Mouse (Mus musculus): ENCODE measurements at regions not wholly inside any gene's neighbourhood (a gene's known extent, or its start where the extent isn't known, plus 50 kb on each side); places are given as distances from the start of the nearest gene placed in this dataset.

DNA sequence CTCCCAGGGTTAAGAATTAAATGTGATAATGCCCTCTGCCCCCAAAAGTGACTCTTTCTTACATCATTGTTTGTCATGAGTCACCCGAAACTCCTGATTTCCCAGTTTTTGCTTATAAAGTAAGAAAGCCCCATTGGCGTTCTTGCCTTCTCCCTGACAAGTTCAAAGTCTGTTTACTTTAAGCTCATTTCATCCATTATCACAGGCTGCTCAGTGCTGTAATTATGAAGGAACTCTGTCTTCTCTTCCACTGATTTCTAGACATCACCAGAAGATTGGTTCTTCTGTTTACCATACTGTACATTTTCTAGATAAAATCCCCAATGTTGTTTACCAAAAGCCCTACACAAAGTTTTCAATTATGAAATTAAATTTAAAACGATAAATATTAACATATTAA is 81.2 kb upstream of the 4933402D24Rik start:
- Histone ChIP-seq H3K27ac (ENCODE audit: low read depth) (no peak overlapping the region), H3K9ac (no peak overlapping the region), H3K36me3 (ENCODE audit: insufficient read depth) (no peaks in the 10 kb centered on the region), H3K9me3 (ENCODE audit: low read depth, low read length) (no peaks in the 10 kb centered on the region), H3K4me2 (no peak overlapping the region), H3K27me3 (ENCODE audit: insufficient read depth, low read length) (no peaks in the 10 kb centered on the region), H3K4me3 (ENCODE audit: low read depth, low read length) (no peak overlapping the region), H3K4me1 (ENCODE audit: insufficient read depth) (no peaks in the 10 kb centered on the region)
- no peak for TF ChIP-seq CTCF (IDR thresholded peaks at IDR 0.05; ENCODE audit: low read depth)
- WGBS = 42% methylated on average over 3 of the region's 3 CpGs
- DNase-seq = peak; percentile 47
- peak; percentile 54; the same call in 1 of the 2 replicates for ATAC-seq (ENCODE audit: insufficient read depth)

DNA sequence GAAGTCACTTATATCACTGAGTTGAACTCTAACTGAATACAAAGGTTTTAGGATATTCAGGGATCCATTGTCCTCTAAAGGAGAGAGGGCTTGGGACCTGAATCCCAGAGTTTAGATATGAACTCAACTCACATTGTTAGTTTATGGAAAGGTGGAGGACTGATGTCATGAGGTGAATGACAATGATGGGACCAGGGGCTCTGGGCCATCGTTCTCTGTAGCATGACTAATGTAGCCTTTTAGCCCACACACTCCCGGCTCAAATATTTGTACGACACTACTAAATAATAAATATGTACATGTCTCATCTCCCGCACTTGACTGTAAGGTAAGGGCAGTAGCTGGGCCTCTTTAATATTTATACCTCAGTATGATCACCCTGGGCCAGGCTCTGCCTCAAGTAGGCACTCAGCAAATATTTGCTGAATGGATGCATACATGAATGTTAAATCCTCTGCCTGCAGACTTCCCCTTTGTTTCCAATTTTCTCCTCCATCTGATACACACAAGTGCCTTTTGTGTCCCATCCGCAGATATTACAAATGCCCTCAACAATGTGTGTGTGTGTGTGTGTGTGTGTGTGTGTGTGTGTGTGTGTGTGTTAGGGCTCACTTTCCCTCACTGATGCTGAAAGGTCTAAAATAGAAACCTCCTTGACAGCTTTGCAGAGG is 59.2 kb upstream of the 4933402D24Rik start:
- no peaks in the 10 kb centered on the region for H3K4me1 ChIP-seq (ENCODE audit: insufficient read depth)
- DNase-seq = no peak
- no peak for TF ChIP-seq CTCF (IDR thresholded peaks at IDR 0.05; ENCODE audit: low read depth)
- no peak for ATAC-seq (ENCODE audit: insufficient read depth)
- no peak overlapping the region for H3K4me2 ChIP-seq
- H3K9ac ChIP-seq = no peak overlapping the region
- no peaks in the 10 kb centered on the region for H3K9me3 ChIP-seq (ENCODE audit: low read depth, low read length)
- H3K36me3 ChIP-seq (ENCODE audit: insufficient read depth) = no peaks in the 10 kb centered on the region
- no peaks in the 10 kb centered on the region for H3K27me3 ChIP-seq (ENCODE audit: insufficient read depth, low read length)
- H3K4me3 ChIP-seq (ENCODE audit: low read depth, low read length) = no peak overlapping the region
- H3K27ac ChIP-seq (ENCODE audit: low read depth) = no peak overlapping the region
- WGBS = 73% methylated on average over 5 of the region's 5 CpGs

- DNase-seq = no peak
- TF ChIP-seq CTCF (IDR thresholded peaks at IDR 0.05; ENCODE audit: low read depth) = no peak
- WGBS = 56% methylated on average over 4 of the region's 4 CpGs
- Histone ChIP-seq H3K4me1 (ENCODE audit: insufficient read depth) (no peaks in the 10 kb centered on the region), H3K36me3 (ENCODE audit: insufficient read depth) (no peaks in the 10 kb centered on the region), H3K4me3 (ENCODE audit: low read depth, low read length) (no peak overlapping the region), H3K27ac (ENCODE audit: low read depth) (no peak overlapping the region), H3K9ac (no peak overlapping the region), H3K9me3 (ENCODE audit: low read depth, low read length) (no peaks in the 10 kb centered on the region), H3K4me2 (no peak overlapping the region), H3K27me3 (ENCODE audit: insufficient read depth, low read length) (no peaks in the 10 kb centered on the region)
- ATAC-seq (ENCODE audit: insufficient read depth) = no peak
Observed at GRCm38 (mm10) chr1:63820614-63821270, 51.7 kb upstream of the 4933402D24Rik start.

GRCm38 (mm10) chr1:63819536-63820254 is 50.6 kb upstream of the 4933402D24Rik start:
- Histone ChIP-seq H3K4me1 (ENCODE audit: insufficient read depth) (no peaks in the 10 kb centered on the region), H3K9me3 (ENCODE audit: low read depth, low read length) (no peaks in the 10 kb centered on the region), H3K27me3 (ENCODE audit: insufficient read depth, low read length) (no peaks in the 10 kb centered on the region), H3K27ac (ENCODE audit: low read depth) (no peak overlapping the region), H3K9ac (no peak overlapping the region), H3K36me3 (ENCODE audit: insufficient read depth) (no peaks in the 10 kb centered on the region), H3K4me3 (ENCODE audit: low read depth, low read length) (no peak overlapping the region), H3K4me2 (no peak overlapping the region)
- WGBS = 57% methylated on average over 11 of the region's 11 CpGs
- no peak for TF ChIP-seq CTCF (IDR thresholded peaks at IDR 0.05; ENCODE audit: low read depth)
- DNase-seq (no peak), ATAC-seq (ENCODE audit: insufficient read depth) (no peak)

Data from lung, embryonic 14.5 days (tissue).